Mouse (Mus musculus): ENCODE results near the gene Rimbp2.

The Rimbp2 gene

DNA sequence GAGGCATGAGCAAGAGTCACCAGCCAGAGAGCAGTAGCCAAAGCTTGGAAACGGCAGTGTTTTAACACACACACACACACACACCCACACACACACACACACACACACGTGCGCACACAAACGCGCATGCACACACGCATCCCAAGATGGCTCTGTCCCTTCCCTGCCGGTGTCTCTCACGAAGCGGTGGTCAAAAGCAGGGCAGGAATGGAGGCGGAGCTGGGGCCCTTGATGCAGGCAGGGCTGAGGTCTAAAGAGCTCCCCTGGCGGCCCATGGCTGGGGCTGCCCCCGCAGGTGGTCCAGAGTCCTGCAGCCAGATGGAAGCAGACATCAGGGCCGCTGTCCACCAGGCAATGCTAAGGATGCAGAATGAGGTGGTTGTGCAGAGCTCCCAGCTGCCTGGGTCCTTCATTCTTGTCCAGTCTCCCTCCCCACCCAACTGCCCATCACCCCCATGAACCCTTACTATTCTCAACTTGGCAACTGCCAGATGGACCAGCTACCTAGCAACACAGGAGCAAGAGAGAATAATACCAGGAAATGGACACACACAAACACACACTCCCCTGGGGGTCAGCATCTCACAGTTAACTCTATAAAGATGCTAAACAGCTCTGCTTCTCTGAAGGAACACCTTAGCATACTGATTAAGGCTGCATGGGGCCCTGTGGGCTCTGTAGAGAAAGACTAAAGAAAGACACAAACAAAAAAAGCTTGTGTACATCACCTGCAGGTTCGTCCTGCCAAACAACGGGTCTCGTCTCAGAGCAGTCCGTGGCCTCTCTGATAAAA lies at the start of gene Rimbp2:
Gene Rimbp2, minus strand, starts transcription at position 209 of the 793 bp plus-strand sequence.
- WGBS, result 11% methylated on average over 17 of the region's 17 CpGs

GRCm38 (mm10) chr5:129002571-129003011 lies 49.3 kb upstream of the Rimbp2 start:
- WGBS, result 67% methylated on average over 14 of the region's 14 CpGs

DNA sequence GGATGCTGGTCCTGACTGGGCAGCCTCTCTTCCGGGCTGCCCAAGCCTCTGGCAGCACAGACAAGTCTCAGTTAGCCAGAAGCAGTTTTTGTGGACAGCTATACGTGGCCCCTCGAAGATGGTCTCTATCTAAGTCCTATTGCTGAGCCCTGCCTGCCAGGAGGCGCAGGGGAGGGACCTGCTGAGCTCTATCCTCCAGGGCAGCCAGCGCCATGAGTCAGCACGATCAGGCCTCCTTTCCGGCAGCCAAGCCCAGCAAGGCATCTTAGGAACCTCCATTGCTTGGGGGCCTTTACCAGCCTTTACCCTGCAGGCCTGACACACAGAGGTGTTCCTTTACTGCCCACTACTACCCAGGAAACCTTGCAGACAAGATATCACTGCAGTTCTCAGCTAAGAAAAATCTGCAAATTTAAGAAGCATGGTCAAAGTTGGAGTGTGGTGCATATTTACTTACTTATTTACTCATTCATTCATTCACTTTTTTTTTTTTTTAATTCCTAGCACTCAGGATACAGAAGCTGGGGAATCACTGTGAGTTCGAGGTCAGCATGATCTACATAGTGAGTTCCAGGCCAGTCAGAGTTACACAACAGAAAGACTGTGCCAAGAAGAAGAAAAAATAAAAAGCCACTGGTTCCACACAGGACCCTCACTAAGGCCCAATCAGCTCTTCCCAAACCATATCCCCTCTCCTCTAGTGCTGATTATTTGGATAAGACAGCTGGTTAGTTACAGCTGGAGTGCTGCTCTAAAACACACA lies 47.6 kb upstream of the Rimbp2 start:
- WGBS, result 57% methylated on average over 8 of the region's 8 CpGs

DNA sequence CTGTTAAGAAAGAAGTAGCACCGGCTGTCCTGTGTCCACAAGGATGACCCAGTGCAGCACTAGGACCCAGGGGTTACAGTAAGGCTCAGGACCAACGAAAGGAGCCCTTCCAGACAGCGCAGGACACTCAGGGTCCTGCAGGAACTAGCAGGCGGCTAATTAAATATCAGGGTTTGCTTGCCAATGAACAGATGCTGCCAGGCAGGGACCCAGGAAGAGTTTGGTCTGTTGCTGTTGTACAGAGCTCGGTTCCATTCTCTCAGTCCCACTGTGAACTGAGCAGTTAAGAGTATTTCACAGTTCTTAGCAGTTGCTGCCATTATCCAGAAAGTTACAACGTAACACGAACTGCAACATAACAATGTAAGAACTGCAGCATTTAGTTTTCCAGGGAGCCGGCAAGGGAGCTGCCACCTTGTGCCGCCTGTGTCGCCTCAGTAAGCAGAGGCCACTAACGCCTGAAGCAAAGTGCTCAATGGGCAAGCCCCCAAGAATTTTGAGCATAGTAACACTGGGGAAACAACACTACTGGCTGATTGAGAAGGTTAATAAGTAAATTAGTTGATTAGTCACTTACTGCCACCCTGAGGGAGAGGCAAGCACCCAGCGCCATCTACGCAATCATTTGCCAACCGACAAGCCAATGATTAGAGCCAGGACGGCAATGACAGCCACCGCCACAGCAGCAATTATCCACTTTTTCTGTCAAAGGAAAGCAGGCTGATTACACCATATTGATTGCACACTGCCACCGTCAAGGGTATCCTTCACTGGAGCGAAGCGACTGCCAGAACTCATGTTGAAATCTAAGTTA lies 34.1 kb upstream of the Rimbp2 start:
- 76% methylated on average over 19 of the region's 19 CpGs for WGBS

DNA sequence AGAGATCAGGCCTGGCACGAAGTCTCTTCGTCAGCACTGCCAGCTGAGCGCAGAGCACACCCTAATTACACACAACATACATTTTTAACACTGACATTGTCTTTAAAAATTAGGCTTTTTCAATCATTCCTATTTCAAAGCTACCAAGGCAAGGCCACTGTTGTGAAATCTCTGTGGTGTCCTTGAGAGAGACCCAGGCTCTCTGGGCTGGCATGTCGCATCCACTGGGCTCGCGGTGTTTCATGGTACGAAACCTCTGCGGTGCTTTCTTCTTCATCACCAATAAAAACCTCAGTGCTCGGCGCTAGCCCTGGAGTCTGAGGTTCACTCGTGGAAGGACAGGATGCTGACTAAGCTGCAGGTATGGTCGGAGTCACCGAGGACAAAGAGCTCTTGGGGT lies 32.7 kb upstream of the Rimbp2 start:
- 87% methylated on average over 13 of the region's 13 CpGs for WGBS

DNA sequence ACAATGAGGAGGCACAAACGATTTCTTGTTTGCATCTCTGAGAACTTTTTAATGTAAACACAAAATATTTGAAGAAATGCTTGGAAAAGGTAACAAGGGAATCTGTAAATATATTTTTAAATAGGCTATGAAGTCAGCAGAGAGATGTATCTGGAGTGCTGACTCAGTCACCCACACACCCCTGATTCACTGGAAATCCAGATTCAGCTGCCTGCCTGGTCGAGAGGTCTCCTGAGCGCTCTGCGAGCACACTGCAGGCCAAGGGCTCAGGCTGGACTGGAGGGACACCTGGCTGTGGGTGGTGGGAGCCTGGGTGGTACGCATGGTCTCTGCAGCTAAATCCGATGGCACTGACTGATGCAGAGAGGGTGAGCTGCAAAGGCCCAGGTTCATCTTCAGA lies 31.2 kb upstream of the Rimbp2 start:
- 60% methylated on average over 6 of the region's 6 CpGs for WGBS

DNA sequence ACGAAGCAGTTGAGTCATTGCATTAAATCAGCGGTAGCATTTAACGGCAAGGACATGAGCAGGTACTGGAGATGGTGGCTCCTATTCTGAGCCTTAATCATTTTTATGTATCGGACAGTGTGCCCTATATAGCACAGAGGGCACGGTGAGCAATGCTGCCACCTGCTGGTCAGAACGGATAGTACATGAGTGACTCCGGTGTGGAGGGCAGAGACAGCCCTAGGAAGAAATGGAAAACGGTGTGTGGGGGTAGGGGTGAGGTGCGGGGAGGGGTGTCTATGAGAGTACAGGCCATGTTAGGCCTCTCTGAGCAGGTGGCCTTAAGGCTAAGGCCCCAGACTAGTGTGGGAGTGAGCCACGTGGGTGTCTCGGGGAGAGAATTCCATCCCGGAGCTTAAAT lies 28.3 kb upstream of the Rimbp2 start:
- 20% methylated on average over 12 of the region's 12 CpGs for WGBS

DNA sequence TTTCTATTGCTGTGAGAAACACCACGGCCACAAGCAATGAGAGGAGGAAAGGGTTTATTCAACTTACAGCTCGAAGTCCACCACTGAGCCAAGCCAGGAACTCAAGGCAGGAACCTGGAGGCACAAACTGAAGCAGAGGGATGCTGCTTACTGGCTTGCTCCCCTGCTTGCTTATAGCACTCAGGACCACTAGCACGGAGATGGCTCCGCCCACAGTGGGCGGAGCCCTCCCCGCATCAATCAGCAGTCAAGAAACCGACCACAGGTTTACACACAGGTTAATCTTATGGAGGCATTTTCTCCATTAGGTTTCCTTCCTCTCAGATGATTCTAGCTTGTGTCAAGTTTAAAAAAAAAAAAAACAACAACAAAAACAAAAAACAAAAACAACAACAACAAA lies 27.6 kb upstream of the Rimbp2 start:
- WGBS, result 76% methylated on average over 7 of the region's 7 CpGs

DNA sequence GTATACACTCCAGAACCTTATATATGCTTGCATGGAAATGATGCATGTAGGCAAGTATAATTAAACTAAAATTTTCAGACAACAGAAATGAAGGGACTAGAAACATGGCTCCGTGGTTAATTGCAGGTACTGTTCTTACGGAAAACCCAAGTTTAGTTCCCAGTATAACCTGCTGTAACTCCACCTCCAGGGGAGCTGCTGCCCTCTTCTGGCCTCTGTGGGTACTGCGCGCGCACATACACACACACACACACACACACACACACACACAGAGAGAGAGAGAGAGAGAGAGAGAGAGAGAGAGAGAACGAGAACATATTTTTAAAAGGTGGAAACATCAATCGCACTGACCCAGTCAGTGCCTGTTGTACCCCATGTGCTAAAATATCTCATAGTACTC lies 25.7 kb upstream of the Rimbp2 start:
- WGBS, result 98% methylated on average over 7 of the region's 7 CpGs

- 77% methylated on average over 1 of the region's 1 CpGs for WGBS
Measured at GRCm38 (mm10) chr5:128977466-128977865, 24.2 kb upstream of the Rimbp2 start.

GRCm38 (mm10) chr5:128976266-128976665 lies 23.0 kb upstream of the Rimbp2 start:
- WGBS, result 39% methylated on average over 4 of the region's 4 CpGs

- 18% methylated on average over 14 of the region's 14 CpGs for WGBS
Measured at GRCm38 (mm10) chr5:128971298-128971697, 18.0 kb upstream of the Rimbp2 start.

DNA sequence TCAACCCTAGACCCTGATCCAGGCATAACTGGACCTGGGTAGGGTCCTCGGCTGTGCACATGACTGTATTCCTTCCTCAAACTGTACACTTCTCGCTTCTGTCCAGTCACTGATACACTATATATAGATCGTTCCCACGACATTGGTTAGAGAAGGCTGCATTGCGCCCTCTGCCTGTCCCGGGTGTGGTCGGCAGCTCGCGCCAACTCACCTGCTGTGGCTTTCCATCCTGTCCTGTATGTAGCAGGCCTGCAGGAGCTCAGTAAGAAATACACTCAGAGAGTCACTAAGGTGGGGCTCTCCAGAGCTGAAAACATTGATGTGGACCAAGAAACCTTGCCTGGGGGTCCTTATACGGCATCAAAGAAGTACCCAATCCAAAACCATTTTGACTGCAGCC lies 17.6 kb upstream of the Rimbp2 start:
- 66% methylated on average over 10 of the region's 10 CpGs for WGBS

DNA sequence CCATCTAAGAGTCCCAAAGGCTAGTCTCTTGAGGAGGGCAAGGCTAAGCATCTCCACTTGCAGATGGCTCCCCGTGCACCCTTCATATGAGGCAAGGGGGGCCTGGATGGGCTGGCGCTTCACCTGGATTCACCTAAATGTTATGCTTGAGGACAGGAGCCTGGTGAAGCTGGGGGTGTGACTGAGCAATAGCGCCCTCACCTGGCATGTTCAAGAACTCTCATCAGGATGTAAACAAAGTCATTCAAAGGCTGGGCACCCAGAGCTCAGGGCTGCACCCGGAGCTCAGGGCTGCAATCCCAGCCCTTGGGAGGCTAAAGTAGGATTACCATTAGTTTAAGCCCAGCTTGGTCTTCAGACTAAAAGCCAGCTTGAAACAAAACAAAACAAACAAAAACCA lies 11.1 kb upstream of the Rimbp2 start:
- 57% methylated on average over 4 of the region's 4 CpGs for WGBS

- WGBS, result 78% methylated on average over 3 of the region's 3 CpGs
Measured at GRCm38 (mm10) chr5:128958916-128959315, 5.6 kb upstream of the Rimbp2 start.

DNA sequence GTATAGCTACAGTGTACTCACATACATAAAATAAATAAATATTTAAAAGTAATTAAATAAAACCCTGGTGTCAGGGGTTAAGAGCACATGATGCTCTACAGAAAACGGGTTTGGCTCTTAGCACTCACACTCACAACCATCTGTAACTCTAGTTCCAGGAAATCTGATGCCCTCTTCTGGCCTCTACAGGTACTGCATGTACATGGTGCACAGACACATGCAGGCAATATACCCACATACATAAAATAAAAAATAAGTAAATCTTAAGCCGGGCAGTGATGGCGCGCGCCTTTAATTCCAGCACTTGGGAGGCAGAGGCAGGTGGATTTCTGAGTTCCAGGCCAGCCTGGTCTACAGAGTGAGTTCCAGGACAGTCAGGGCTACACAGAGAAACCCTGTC lies 1.1 kb upstream of the Rimbp2 start:
- WGBS, result 88% methylated on average over 5 of the region's 5 CpGs

DNA sequence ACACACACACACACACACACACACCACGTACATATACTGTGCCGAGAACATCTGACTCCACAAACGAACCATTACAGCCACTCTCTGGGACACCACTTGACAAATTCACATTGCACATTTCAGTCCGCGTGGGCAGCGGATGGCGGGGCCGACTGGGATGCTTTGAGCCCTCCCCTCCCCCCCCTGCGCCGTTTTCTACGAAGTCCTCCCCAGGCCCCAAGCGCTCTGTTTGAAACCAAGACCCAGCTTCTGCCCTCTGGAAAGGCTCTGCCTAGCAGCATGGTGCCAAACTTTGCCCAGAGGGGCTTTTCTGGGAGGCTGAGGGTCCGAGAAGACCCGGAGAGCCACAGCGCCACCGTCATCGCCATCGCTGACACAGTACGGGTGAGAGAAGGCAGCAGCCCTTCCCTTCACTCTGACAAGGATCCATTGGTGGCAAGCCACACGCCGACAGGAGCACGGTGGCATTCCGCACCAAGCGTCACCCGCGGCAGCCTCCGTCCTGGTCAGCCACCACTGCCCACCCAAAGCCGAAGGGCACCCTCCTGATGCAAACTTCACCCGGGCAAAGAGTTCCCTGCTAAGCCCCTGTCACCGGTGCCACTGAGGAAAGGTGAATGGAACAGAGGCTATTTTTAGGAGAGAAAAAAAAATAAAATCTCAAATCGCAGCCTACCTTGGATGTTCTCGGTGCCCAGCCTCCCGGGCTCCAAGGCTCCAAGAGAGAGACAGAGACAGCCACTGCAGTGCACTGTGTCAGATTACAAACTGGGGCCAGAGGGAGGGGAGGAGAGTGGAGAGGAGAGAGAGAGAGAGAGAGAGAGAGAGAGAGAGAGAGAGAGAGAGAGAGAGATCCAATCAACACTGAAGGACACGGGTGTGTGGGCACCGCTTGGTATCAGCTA lies 743 bp downstream of the Rimbp2 start:
- WGBS, result 2% methylated on average over 35 of the region's 35 CpGs

DNA sequence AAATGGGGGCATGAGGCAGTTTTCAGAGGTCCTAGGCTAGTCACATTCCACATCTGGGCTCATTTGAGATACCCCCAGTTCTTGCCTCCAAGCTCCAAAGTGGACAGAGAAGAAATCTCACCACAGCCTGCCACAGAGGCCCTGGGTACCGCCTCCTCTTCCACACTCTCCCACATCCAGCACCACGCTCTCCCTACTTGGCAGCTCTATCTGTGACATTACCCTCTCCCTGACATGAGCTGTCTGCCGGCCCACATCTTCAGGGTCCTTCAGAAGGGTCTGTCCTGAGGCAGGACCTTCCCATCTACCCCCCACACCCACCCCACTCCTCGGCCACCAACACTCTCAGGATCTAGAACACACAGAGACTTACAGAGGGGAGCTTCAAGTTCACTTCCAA lies 1.8 kb downstream of the Rimbp2 start:
- 15% methylated on average over 4 of the region's 4 CpGs for WGBS

DNA sequence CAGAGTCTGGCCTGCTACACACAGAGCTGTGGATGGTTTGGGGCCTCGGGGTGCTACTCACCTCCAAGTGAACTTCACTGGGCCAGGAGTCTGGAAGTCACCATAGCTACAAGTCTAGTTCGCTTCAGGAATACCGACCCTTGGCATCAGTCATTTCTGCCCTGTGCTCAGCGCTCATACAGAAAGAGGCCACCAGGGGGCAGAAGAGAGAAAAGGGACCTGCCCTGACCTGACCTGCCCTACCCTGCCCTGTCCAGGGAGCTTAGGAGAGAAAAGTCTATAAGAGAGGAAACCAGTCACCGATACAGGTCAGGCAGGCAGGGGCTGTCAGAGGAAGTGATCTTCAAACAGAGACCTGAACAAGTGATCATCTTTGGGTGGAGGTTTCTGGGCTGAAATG lies 6.2 kb downstream of the Rimbp2 start:
- 77% methylated on average over 5 of the region's 5 CpGs for WGBS

GRCm38 (mm10) chr5:128940436-128940835 lies 12.8 kb downstream of the Rimbp2 start:
- WGBS, result 81% methylated on average over 10 of the region's 10 CpGs

- 43% methylated on average over 6 of the region's 6 CpGs for WGBS
Measured at GRCm38 (mm10) chr5:128935359-128935899, 17.9 kb downstream of the Rimbp2 start.
